Mouse (Mus musculus) forebrain, embryonic 15.5 days (tissue): ENCODE data around the gene Nhlrc4. TPM values are rescaled to one million over a fixed set of nuclear protein-coding genes. Genes with fewer than 3 reads are reported as not detected.

Experiments
- ATAC-seq: fragments of 200-750 bp; cut with Nextera tagmentation; replicated peaks from 2 replicates; pipeline ENCODE4 v1.8.0; 2017; ENCODE audit warnings: mild to moderate bottlenecking, moderate TSS enrichment, moderate library complexity
- H3K27ac ChIP-seq: fragments of 300-500 bp; sonication (generic); replicated peaks from 2 replicates; pipeline ENCODE4 v1.5.1; 2015; ENCODE audit warnings: mild to moderate bottlenecking, inconsistent platforms
- H3K27me3 ChIP-seq: fragments of 300-500 bp; sonication (generic); 2 replicates; pipeline ENCODE4 v1.6.1; 2015; ENCODE audit warnings: inconsistent platforms
- H3K36me3 ChIP-seq: fragments of 300-500 bp; sonication (generic); 2 replicates; pipeline ENCODE4 v1.6.1; 2015; ENCODE audit warnings: mild to moderate bottlenecking, inconsistent platforms
- H3K4me1 ChIP-seq: fragments of 300-500 bp; sonication (generic); 2 replicates; pipeline ENCODE4 v1.6.1; 2015; ENCODE audit warnings: inconsistent platforms
- H3K4me2 ChIP-seq: fragments of 300-500 bp; sonication (generic); replicated peaks from 2 replicates; pipeline ENCODE4 v1.6.1; 2015; ENCODE audit warnings: mild to moderate bottlenecking, inconsistent platforms
- H3K4me3 ChIP-seq: fragments of 300-500 bp; sonication (generic); 2 replicates; pipeline ENCODE4 v1.5.1; 2015; ENCODE audit warnings: mild to moderate bottlenecking, inconsistent platforms
- H3K9ac ChIP-seq: fragments of 300-500 bp; sonication (generic); replicated peaks from 2 replicates; pipeline ENCODE4 v1.6.1; 2015; ENCODE audit warnings: mild to moderate bottlenecking, inconsistent platforms
- H3K9me3 ChIP-seq: fragments of 300-500 bp; sonication (generic); 2 replicates; pipeline ENCODE4 v1.6.1; 2016; ENCODE audit warnings: inconsistent platforms
- WGBS: fragments of 180-500 bp; shearing (Covaris S2); methylation state at CpG from one replicate; pipeline ENCODE4 v1.1.7; 2015; ENCODE audit warnings: mixed read lengths; 5-methylcytosine and 5-hydroxymethylcytosine counted together
- polyA plus RNA-seq: library from polyadenylated mRNA; unstranded; fragments of >200 nt; fragmentation: Nextera tagmentation; extraction: Ambion mirVana; gene quantifications from 2 replicates; pipeline ENCODE4 v1.2.1, GENCODE M21; 2015

Gene Nhlrc4
- not detected in 2 replicates for polyA plus RNA-seq

DNA sequence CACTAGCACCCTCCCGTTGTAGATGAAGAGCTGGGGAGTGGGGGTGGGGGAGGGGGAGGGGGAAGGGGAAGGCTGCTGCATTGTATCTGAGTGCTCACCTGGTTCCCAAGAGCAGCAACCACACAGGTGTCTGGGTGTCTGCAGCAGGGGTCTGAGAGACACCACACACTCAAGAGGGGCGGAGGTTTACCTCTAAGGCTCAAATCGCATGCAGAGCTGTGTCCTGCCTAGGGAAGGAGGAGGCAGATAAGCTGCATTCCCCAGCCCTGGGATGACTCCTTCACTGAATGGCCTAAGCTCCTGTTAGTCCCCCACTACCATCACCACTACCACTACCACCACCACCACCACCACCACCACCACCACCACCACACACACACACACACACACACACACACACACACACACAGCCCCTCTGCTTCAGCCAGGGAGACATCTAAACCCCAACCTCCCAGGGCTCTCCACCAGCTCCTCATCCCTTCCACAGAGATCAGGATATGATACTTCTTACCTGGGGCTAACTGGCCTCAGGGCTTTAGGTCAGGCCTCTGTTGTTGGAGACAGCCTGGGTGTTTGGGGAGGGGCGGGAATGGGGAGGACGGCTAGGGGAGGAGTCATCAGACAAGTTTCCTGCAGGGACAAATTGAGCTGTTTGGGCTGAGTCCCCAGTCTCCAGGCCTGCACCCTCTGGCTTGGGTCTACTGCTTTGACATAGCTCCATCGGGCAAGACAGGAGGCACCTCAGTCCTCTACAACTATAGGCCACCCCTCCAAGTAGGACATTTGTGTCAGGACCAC, at the start of gene Nhlrc4, which contains the start of gene Pigq:
TSS of gene Nhlrc4 (minus strand) at position 596 of the 798 bp plus-strand sequence.
TSS of gene Pigq (minus strand) at position 571 of the 798 bp plus-strand sequence.
- Histone ChIP-seq H3K4me3 (no peak within 1 kb of the TSS), H3K9me3 (no peaks in the 10 kb centered on the region), H3K27ac (no peak within 1 kb of the TSS), H3K4me1 (peaks cover 20% of the 10 kb centered on the region), H3K27me3 (no peaks in the 10 kb centered on the region), H3K9ac (no peak within 1 kb of the TSS), H3K4me2 (no peak within 1 kb of the TSS), H3K36me3 (no peaks in the 10 kb centered on the region)
- WGBS = 44% methylated on average over 6 of the region's 6 CpGs
- ATAC-seq = no peak

DNA sequence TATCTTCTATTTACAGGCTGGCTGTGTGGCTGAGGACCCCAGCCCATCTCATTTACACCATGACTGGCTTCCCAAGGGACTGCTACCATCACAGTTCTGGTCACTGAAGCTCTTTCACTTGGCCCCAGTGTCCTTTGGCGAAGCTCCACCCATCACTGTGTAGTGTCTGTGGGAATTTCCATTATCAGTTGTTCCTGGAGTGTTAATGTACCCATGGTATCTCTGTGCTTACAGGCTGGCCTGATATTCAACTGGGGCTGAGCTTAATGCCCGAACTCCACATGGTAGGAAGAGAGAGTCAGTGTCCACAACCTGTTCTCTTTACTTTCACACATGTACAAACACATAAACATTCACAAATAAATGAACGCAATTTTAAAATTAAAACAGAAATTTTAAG, 48.7 kb upstream of the Nhlrc4 start:
- WGBS = 96% methylated on average over 3 of the region's 3 CpGs
- Histone ChIP-seq H3K27me3 (no peaks in the 10 kb centered on the region), H3K27ac (no peak overlapping the region), H3K9me3 (no peaks in the 10 kb centered on the region), H3K4me1 (no peaks in the 10 kb centered on the region), H3K36me3 (peaks cover 81% of the 10 kb centered on the region), H3K4me2 (no peak overlapping the region), H3K4me3 (no peak overlapping the region), H3K9ac (no peak overlapping the region)
- ATAC-seq = no peak

DNA sequence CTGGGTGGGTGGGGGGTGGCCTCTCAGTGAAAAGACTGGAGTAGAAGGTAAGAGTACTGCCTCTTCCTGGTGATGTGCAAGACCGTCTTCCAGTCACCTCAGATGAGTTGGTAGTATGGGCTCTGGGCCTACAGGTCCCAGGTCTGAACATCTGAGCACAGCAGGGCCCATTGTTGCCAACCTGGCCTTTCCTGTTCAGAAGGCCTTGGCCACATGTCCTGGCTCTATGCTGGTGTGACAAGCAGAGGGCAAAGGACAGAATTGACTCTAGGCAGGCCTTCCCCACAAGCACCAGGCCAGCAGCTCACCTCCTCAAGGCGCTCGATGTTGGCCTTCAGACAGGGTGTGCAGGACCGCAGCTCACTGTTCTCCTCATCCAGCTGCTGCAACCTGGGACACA, 47.5 kb upstream of the Nhlrc4 start:
- 96% methylated on average over 4 of the region's 4 CpGs for whole genome bisulfite sequencing
- ATAC-seq = no peak
- H3K36me3 ChIP-seq = peaks cover 68% of the 10 kb centered on the region

DNA sequence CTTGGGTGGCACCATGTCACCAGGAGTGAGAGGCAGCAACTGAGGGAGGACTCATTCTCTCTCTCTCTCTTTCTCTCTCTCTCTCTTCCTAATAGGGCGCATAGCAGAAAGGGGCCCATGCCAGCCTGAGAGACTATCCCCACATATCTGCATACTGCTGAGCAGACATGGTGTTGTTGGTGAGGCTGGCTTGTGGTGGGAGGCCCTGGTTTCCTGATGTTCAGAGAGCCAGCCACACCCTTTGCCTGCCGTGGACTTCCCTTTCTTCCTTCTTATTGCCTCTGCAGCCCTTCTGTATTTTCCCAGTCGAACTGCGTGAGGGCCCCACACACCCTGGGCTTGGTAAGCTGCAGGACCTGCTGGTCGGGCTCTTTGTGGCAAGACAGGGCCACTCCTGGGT, 45.6 kb upstream of the Nhlrc4 start:
- H3K4me1 ChIP-seq = peaks cover 8% of the 10 kb centered on the region; the same call in 1 of the 2 replicates
- 91% methylated on average over 5 of the region's 5 CpGs for WGBS
- no peak for ATAC-seq
- no peaks in the 10 kb centered on the region for H3K9me3 ChIP-seq
- H3K27ac ChIP-seq = no peak overlapping the region
- H3K4me2 ChIP-seq = no peak overlapping the region
- no peak overlapping the region for H3K4me3 ChIP-seq
- H3K36me3 ChIP-seq = peaks cover 59% of the 10 kb centered on the region
- H3K27me3 ChIP-seq = no peaks in the 10 kb centered on the region
- no peak overlapping the region for H3K9ac ChIP-seq

More for the DNA sequence above, 47.5 kb upstream of the Nhlrc4 start:
- Histone ChIP-seq H3K4me3 (no peak overlapping the region), H3K27me3 (no peaks in the 10 kb centered on the region), H3K4me1 (no peaks in the 10 kb centered on the region), H3K27ac (no peak overlapping the region), H3K4me2 (no peak overlapping the region), H3K9me3 (no peaks in the 10 kb centered on the region), H3K9ac (no peak overlapping the region)

DNA sequence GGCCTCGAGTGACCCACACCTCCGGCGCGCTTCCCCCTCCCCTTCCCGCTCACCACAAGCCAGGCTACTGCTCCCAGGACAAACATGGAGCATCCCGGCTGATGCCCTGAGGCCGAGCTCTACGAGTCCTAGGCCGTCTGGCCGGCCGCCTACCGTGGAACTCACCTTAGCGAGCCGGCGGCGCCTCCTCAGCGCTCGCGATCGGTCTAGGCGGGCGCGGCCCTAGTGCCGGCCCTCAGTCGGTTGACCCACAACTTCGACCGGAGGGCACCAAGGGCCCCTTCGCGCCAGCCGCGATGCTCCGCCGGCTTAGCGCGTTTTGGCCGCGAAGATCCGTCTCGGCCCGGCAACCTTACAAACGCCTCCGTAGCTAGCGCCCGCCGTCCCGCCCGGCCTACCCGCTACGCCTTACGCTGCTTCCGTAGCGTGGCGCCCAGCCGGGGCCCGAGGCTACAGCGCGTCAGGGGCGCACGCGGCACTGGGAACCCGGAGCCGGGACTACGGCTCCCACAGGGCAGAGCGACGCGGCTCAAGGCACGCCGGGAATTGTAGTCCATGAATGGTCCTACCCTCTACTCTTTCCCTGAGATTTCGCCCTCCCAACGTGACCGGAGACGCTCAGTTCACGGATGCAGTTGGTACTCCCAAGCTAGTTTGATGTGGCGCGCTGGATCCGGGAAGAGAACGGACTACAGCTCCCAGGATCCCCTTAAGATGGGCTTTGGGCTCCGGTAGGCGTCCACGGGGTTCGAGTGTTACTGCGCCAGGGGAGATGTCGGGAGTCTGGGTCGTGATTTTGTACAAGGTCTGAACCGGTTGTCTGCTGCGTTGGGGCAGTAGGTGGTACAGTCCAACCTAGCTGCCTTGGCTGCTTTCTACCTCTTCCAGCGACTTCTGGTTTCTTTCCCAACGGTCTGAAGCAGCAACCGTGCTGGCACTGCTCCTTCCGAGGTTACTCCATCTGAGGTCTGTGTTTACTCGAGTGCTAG, 40.8 kb upstream of the Nhlrc4 start, which contains the start of gene Capn15:
TSS of gene Capn15 (minus strand) at position 491 of the 989 bp plus-strand sequence.
- peak within 1 kb of the TSS; percentile 90 for H3K9ac ChIP-seq
- H3K9me3 ChIP-seq = no peaks in the 10 kb centered on the region
- H3K27ac ChIP-seq = peak within 1 kb of the TSS; percentile 86
- H3K36me3 ChIP-seq = peaks cover 16% of the 10 kb centered on the region
- under 1% methylated on average over 91 of the region's 91 CpGs for WGBS
- H3K27me3 ChIP-seq = no peaks in the 10 kb centered on the region
- peak within 1 kb of the TSS; percentile 91 for H3K4me3 ChIP-seq
- H3K4me2 ChIP-seq = peak within 1 kb of the TSS; percentile 85
- peak; percentile 100 for ATAC-seq
- H3K4me1 ChIP-seq = peaks cover 33% of the 10 kb centered on the region

DNA sequence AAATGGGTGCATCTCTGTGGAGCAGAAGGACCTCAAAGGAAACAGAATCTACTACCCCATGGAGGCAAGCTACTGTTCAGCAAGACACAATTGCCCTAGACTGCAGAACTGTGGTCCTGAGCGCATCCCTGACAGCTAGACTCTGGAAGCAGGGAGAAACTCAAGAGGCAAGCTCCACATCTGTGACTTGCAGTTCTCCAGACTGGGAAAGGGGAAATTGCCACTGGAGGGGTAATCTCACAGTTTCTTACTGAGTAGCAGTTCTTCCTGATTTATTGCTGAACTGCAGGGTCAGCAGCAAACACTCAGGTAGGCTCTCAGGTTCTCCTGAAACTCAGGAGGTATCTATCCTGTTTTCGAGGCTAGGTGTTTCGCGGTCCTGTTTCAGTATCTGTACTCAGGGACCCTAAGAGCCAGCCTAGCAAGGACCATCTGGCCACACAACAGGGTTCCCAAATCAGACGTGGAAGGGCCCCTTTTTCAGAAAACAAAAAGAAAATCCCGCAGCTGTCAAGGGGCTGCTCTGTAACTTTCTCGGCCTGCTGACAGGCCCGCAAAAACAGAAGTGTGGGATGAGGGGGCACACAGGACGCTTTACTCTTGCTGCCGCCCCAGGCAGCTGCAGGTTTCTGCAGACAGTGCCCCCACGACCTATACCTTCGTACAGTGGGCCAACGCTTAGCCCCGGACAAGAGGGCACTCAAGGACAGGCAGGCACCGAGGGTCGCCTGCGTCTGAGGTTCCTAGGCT, 40.0 kb upstream of the Nhlrc4 start:
- peak overlapping the region; percentile 91 for H3K4me3 ChIP-seq
- peaks cover 7% of the 10 kb centered on the region; the same call in 1 of the 2 replicates for H3K36me3 ChIP-seq
- WGBS = 10% methylated on average over 17 of the region's 17 CpGs
- peaks cover 33% of the 10 kb centered on the region for H3K4me1 ChIP-seq
- no peaks in the 10 kb centered on the region for H3K9me3 ChIP-seq
- H3K27me3 ChIP-seq = no peaks in the 10 kb centered on the region
- peak overlapping the region; percentile 86 for H3K27ac ChIP-seq
- ATAC-seq = no peak
- H3K9ac ChIP-seq = peak overlapping the region; percentile 90
- peak overlapping the region; percentile 85 for H3K4me2 ChIP-seq

DNA sequence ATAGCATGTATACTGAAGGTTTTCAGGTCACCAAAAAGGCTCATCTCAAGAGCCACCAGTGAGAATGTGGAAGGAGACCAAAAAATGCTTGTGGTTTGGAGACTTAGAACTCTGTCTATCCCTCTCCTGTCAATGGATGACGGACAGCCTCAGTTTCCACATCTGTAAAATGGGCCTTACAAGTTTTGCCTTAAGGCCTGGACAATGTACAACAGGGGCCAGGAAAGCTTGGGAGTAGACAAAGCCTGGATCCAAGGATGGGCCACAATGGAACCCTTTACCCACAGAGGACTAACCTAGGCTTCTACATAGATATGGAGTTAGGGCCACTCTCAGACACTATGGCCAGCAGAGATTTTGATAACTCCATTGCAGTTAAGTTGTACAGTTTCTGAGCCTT, 39.3 kb upstream of the Nhlrc4 start:
- no peak for ATAC-seq
- H3K36me3 ChIP-seq = 0 out of 2 replicates have a peak, but pooled peaks cover 2% of the 10 kb centered on the region
- H3K9me3 ChIP-seq = no peaks in the 10 kb centered on the region
- H3K27ac ChIP-seq = no peak overlapping the region
- 100% methylated on average over 1 of the region's 1 CpGs for WGBS
- no peaks in the 10 kb centered on the region for H3K27me3 ChIP-seq
- H3K9ac ChIP-seq = no peak overlapping the region
- H3K4me3 ChIP-seq = peak overlapping the region; percentile 91
- H3K4me1 ChIP-seq = peaks cover 33% of the 10 kb centered on the region
- H3K4me2 ChIP-seq = peak overlapping the region; percentile 85

DNA sequence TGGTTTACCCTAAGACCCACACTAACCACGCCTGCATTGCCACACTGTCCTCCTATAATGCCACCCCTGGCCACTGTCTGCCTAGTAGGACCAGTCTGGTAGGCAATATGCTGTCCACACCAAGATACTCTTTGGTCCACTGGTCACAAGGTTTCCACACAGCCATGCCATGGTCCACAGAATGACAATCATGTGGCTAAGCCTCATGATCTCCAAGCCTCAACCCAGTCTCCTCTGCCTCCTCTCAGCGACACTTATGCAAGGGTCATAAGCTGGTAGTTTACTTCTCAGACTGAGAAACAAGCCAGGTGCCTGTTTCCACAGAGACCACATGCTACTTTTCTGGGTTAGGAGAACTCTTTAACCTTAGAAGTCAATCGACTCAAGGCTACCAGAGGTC, 38.2 kb upstream of the Nhlrc4 start:
- Histone ChIP-seq H3K4me2 (no peak overlapping the region), H3K9me3 (no peaks in the 10 kb centered on the region), H3K36me3 (no peaks in the 10 kb centered on the region), H3K27ac (no peak overlapping the region), H3K4me1 (peaks cover 33% of the 10 kb centered on the region), H3K27me3 (no peaks in the 10 kb centered on the region), H3K4me3 (no peak overlapping the region), H3K9ac (no peak overlapping the region)
- ATAC-seq = no peak
- 95% methylated on average over 3 of the region's 3 CpGs for WGBS

DNA sequence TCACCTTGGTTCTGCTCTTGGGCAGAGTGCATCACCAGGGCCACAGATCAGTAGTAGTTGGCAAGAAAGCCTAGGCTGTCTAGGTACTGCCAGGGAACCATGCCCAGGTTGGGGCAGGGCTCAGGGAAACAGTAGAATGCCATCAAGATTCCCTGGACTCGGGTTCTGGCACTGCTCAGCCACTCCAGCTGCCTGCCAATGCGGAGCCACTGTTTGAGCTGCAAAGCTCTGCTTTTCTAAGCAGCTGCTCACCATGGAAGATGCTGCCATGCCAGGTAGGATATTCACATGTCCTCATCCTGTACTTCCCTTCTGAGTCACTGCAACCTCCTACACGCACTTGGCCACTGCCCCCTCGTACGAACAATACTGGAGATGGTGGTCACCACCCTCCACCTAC, 36.1 kb upstream of the Nhlrc4 start:
- WGBS = 82% methylated on average over 5 of the region's 5 CpGs
- no peak overlapping the region for H3K27ac ChIP-seq
- H3K4me1 ChIP-seq = peaks cover 24% of the 10 kb centered on the region
- no peaks in the 10 kb centered on the region for H3K27me3 ChIP-seq
- H3K36me3 ChIP-seq = no peaks in the 10 kb centered on the region
- H3K9ac ChIP-seq = no peak overlapping the region
- no peaks in the 10 kb centered on the region for H3K9me3 ChIP-seq
- no peak overlapping the region for H3K4me3 ChIP-seq
- H3K4me2 ChIP-seq = no peak overlapping the region
- no peak for ATAC-seq

DNA sequence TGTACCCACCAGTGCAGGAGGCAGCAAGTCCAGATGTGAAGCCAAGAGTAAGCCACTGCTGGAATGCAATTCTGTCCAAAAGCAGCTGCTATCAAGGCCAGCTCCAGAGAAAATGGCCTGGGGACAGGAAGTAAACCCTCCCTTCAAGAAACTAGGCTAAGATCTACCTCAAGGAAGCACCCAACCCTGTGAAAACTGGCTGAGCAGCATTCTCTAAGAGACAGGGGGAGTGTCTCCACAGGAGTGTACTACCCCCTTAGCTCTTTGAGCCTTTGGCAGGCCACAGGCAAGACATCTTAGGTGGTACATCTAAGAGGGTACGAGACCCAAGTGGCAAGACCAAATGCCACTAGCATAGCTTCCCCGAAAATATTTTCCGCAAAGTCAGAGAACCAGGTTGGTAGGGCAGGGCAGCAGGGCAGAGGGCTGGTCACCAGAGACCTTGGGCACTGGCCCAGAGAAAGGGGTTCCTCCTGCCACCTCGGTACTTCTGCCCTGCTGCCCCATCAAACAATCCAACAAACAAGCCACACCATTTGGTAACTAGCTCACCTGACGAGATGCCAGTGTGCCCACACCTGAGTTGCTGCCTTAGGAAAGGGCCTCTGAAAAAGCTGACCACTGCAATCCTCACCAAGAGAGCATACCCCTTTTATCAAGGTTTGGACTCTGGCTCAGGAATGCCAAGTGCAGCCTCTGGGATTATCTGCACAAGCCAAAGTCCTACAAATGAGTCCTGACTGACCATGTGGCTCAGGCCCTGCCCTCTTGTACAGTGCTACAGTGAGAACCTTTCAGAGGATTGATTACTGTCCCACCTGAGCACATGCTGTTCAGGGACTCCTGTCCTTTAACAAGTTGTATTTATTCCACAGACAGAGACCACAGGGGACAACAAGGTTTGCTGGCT, 35.3 kb upstream of the Nhlrc4 start:
- Histone ChIP-seq H3K36me3 (no peaks in the 10 kb centered on the region), H3K27ac (no peak overlapping the region), H3K4me2 (no peak overlapping the region), H3K9ac (no peak overlapping the region), H3K9me3 (no peaks in the 10 kb centered on the region), H3K27me3 (no peaks in the 10 kb centered on the region), H3K4me1 (peaks cover 24% of the 10 kb centered on the region), H3K4me3 (no peak overlapping the region)
- WGBS = 96% methylated on average over 5 of the region's 5 CpGs
- ATAC-seq = no peak
